Mouse (Mus musculus) monocyte, adult 5-6 weeks (primary cell): ENCODE measurements around the gene Gm11037. TPM values are rescaled to one million over a fixed set of nuclear protein-coding genes. Genes with fewer than 3 reads are reported as not detected.

Source experiments
- ATAC-seq: fragments of 153-309, 156-312 bp; replicated peaks from 2 replicates; pipeline ENCODE4 v1.8.0; 2017; ENCODE audit warnings: mild to moderate bottlenecking; ENCODE audit not compliant: low TSS enrichment, insufficient number of reproducible peaks, severe bottlenecking, poor library complexity, low FRiP score
- total RNA-seq: library from RNA; stranded (forward); fragments of 200-1000, 200-491, 200-594 nt; gene quantifications from 3 replicates; pipeline ENCODE4 v1.2.3, GENCODE M21; 2017

Gene Gm11037
- total RNA-seq, 1 experiment from 2014 or later = not detected

DNA sequence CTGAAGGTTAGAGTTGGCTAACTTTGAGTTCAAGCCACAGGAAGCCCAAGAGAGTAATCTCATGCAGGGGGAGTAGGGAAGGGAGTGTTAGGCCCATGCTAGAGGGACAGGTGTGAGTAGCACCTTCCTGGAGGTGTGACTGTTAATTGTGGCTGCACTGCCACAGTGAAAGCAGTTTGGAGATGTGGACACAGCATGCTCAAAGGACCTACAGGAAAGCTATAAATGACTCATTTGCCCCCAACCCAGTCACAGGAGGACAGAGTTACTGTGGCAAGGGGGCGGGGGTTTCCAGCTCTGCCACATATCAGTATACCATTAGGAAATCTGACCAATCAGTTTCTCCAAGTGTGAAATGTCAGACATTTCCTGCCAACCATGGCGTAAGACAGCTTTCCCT lies 12.2 kb downstream of the Gm11037 start:
- no peak for ATAC-seq

DNA sequence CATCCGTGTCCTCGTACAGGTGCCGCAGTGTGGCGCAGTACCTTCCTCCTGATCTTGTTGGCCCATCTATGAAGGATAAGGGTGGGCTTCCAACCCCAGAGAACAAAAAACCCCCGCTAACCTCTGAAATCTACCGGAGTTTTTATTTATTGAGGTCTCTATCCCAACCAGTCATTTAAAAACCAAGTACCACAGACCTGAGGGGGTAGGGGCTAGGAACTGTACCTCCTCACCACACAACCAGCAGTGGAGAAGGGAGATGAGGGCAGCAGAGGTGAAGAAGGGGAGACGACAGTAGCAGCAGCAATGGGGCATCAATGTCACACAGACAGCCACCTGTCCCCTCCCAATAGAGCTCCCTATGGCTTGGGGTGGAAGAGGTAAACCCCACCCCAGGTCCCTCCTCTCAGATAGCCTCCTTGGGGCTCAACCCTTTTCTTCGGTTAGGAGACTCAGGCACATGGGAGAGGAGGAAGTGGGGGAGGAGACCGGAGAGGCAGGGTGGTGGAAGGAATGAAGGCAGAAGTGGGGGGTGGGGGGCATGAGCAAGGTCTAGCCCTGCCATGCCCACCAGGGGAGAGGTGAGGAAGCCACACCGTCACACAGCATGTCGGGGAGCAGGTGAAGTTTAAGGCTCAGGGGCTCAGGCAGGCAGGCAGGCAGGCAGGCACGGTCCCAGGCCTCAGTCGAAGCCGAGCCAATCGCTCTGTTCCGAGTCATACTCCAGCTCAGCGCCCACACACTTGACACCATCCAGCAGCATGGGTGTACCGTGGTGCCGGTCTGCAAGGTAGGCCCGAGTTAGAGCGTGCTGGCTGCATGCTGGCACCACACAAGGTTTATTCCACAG lies 13.1 kb downstream of the Gm11037 start:
- ATAC-seq = no peak

DNA sequence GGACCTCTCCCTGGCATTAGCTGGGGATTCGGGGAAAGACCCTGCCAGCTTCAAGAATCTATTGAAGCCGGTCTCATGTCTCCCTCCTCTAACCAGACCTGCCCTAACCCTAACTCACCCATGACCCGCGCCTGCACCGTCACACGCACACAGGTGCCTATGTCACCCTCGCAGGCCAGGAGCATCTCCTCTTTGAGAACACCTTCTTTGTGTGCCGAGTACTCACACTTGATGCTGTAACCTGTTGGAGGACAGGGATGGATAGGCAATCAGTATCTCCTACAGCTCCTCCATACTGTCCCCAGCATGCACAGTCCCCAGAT lies 13.7 kb downstream of the Gm11037 start:
- ATAC-seq = no peak

DNA sequence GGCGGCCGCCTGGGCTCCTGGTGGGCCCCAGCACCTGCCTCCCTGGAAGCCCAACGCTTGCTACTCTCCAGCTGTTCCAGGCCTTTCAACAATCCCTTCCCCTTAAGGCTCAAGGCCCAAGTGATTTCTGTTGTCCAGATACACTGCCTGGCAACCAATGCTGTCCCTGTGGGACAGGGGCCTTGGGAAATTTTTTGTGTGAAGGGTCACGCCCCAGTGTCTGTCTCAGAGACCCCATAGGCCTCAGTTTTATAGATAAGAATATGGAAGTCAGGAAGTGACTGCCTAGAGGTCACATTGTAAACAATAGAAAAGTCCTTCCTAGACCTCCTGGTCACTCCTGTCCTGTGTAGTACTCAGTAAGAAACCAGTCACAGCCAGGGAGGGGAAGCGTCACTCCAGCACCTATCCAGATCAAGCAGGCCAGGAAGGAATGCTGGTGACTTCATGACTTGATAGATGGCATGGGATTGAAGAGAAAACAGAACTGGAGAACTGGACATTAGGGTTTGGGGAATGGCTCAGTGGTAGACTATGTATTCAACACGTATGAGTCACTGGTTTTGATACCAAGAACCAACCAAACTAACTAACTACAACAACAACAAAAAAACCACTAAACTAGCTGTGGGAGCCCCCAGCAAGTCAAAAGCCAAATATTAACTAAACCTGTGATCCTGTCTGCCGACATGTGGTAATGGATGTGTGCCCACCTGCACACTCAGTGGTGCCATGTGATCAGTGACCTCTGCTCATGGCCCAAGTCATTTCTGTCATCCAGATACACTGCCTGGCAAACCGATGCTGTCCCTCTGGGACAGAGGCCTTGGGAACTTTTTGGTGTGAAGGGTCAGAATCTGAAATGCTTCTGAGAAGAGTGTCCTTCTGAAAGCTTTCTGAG lies 15.3 kb downstream of the Gm11037 start:
- ATAC-seq = no peak

DNA sequence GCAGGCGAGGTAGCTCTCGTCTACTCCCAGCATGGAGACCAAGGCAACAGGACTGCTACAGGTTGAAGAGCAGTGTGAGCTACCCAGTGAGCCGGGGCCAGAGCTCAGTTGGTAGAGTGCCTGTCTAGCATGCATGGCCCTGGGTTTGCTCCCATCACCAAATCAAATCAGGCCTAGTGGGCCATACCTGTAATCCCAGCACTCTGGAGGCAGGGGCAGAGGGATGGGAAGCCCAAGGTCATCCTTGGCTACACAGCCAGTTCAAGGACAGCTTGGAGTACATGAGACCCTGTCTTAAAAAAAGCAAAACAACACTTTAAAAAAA lies 15.9 kb downstream of the Gm11037 start:
- no peak for ATAC-seq

DNA sequence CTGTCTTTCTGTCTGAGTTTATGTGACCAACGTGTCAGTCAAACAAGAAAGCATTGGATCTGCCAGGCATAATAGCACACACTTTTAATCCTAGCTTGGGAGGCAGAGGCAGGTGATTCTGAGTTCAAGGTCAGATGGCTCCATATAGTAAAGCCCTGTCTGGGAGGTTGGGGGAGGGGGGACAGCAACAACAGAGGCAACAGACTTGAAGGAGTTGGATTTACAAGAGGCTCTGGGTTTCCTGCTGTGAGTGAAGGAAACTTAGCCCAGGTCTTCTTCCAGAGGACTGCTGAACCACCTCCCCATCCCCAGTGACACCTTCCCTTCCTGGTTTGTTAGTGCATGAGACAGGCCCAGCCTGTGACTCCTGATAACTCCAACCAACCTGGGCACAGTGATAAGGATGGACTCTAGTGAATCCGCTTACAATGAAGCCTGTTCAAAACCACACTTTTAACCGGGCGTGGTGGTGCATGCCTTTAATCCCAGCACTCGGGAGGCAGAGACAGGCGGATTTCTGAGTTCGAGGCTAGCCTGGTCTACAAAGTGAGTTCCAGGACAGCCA lies 19.0 kb downstream of the Gm11037 start:
- no peak for ATAC-seq

DNA sequence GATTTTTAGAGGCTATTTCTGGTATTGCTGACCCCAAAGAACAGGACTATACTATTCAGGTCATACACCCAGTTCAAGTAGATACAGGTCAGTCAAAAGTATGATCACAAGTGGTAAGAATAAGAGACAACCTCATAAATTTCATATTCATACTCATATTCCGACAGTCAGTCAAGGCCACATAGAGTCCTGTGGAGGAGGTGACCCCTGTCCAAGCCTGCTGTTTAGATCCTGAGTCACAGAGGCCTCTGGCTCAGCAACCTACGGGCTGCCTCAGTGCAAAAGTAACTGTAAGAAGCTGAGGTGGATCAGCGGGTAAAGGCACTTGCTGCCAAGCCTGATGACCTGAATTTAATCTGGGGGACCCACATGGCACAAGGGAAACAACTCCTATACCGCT lies 20.7 kb downstream of the Gm11037 start:
- ATAC-seq = no peak

DNA sequence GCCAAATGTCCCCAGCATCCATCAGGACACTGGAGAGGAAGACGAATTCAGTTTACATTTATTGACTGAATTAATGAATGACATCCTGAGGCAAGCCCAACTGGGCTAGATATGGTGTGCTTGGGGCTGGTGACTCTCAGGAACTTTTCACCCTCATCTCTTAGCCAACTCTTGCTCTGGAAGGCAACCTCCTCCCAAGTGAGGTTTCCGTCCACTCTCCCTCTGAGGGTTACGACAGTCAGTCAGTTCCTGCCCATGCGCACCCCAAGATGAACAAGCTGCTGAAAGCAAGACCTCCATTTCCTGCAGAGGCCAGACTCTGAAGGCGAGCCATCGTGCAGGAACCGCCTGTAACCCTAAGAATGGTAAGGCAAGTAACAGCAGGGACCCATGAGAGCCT lies 23.7 kb downstream of the Gm11037 start:
- no peak for ATAC-seq

DNA sequence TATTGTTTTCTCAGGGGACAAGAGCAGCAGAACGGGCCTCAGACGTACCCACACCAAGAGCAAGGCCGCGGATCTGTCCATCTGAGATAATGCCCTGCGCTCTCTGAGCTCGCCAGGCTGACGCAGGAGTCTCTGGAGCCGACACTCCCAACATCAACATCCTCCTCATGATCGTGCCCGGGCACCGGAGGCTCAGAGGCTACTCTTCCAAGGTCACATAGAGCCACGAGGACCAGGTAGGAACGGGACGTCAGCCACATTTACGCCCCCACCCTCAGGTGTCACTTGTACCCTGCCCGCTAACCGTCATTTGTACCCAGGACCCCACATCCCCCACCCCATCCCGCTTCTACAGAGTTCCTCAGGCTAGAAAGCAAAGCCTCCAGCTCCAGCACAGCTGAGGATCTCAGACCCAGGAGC lies 26.2 kb downstream of the Gm11037 start:
- 0 out of 2 replicates have a peak, but pooled peaks have one; percentile 7 for ATAC-seq

DNA sequence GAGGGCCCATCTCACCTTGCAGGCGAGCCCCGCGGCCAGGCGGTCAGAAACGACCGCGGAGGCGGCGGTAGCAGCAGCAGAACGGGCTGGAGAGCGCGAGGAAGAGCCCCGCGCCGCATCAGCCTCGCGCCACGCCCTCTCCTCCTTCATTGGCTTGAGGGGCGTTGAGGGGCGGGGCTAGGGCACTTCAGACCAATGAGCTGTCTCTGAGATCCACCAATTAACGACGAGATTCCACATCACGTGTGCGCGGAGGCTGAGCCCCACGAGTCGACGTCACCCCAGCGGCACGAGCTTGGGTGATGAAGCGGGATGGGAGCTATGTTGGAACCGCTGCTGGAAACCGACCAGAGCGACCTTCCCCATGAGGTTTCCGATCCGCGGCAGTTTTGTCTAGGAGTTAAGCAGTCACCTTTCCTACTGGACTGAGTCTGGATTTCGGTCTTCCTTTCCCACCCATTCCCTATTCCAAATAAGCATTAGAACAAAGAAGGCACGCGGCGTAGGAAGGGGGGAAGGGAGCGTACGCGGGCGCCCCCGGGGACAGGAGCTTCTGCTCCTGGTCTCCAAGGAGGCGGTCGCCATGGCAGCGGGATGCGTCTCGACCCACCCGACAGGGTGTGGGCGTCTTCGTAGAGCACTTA lies 26.8 kb downstream of the Gm11037 start, which contains the start of gene 1700037H04Rik:
1700037H04Rik (minus strand) TSS at position 144 of the 644 bp plus-strand sequence.
- ATAC-seq = peak; percentile 100

DNA sequence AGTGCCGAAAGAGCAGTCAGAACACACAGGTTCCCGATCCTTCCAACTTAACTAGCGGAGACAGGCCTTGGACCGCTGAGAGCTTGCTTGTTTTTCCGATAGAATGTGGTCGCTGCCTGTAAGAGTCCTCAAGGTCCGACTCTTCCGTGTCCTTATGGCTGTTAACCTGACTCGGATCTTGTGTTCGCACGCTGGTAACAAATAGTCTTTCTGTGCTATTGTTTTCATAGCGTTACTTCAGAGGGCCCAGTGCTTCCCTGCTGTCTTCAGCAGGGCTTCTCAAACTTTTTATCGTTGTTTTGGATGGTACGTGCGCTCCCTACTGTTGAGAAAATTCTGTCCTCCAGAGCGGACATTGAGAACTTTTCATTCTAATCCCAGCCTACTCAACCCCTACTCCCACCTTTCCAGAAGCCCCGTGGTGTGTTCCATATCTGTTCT lies 27.4 kb downstream of the Gm11037 start:
- ATAC-seq = no peak

DNA sequence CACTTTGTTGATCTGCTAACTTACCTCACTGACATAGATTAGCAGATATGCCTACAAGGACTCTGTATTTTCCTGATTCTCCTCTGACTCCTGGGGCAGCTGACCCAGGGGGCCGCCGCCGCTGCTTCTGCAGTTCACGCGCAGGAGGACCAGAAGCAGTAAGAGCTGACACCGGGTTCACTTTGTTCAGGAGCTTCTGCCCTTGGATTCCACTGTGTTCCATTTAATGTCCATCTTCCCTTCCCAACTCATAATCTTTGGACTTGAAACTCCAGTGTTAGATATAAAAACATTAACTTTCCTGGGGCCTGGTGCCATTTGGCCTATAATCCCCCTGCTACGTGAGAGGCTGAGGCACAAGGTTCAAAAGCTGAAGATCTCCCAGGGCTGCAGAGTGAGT lies 30.6 kb downstream of the Gm11037 start:
- ATAC-seq = no peak

DNA sequence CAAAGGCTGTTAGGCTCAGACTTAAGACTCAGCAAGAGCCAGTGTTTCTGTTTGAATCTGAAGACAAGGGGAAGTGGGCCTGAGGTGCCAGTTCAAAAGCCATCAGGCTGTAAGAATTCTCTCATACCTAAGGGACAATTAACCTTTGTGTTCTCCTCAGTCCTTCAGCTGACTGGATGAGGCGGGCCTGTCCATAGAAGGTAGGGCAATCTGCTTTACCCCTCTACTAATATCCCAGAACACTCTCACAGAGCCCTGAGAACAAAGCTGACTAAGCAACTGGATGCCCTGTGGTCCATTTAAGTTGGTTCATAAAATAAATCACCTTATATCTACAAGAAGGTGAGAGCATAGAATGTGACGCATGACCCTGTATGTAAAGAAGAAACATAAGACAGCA lies 32.9 kb downstream of the Gm11037 start:
- ATAC-seq = no peak

DNA sequence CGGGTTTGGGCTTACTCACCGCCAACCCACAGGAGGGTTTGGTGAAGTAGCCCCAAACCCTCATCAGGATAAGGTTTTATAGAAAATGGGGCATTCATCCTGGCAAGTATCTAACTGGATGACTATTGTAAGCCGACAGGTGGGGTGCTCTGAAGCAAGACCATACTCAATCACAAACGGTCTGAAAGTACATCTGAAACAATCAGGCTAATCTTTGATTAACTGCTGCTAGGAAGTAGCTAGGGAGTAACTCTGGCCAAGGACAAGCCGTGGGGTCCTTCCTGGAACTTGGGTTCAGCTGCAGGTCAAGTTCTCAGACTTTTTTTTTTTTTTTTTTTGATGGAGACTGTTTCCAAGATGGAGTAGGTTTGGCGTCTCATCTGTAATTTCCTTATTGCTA lies 34.7 kb downstream of the Gm11037 start:
- ATAC-seq = no peak

DNA sequence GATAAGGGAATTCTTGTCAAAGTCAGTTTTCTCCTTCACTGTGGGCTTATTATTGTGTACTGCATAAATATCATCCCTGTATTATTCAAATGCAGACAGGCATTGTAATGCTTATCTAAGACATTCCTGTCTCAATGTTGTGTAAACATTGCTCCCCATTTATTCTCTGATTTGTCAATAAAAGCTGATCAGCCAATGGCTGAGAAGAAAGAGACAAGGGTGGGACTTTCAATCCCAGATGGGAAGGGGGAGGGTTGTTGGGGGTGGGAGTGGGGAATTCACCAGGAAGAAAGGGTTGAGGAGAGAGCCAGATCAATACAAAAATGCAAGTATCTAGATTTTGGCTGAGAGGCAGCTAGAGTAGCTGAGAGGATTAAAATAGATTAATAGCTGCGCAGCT lies 35.6 kb downstream of the Gm11037 start:
- ATAC-seq = no peak

DNA sequence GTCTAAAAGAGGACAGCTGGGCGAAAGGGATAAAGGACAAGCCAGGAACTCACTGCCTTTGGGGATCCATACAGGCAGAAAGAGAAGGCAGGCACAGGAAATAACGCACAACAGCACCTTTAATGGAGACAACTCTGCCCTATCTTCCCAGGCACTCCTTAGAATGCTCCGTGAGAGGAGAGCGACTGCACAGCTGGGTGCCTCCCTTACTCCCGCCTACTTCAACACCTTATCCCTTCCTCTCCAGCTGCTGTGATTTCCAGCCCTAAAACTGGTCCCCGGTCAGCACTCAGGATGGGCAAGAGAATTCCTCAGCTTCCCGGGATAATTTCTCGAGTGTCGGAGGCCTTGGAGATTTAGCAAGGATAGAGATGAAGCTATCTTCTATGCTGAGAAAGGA lies 37.6 kb downstream of the Gm11037 start:
- no peak for ATAC-seq

DNA sequence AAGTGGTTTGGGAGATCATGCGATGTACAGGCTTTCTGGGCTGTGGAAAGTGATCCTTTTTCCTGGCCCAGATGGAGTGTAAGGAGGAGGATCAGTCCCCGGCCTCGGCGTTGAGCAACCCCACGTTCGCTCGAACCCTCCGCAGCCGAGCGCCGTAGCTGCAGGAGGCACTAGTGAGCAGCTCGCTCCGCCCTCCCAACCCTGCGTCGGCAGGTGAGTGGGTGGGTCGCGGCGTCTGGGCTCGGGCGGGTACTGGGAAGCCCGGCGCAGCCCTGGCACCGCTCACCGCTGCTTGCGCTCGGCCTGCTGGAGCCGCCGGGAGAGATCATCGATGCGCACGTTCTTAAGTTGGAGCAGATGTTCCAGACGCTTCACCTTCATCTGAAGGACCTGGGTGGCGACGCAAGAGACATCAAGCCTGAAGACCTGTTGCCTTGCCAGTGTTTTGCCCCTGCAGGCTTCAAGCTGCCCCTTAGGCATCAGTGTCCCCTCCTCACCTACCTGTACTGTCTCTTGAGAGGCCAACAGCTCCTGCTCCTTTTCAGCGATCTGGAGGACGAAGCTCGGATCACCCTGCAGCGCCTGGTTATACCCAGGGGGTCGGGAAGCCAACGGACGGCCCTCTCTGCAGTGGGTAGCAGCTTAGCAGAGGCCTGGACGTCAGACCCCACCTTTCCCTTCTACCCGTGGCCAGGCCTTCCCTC lies 38.3 kb downstream of the Gm11037 start:
- no peak for ATAC-seq

DNA sequence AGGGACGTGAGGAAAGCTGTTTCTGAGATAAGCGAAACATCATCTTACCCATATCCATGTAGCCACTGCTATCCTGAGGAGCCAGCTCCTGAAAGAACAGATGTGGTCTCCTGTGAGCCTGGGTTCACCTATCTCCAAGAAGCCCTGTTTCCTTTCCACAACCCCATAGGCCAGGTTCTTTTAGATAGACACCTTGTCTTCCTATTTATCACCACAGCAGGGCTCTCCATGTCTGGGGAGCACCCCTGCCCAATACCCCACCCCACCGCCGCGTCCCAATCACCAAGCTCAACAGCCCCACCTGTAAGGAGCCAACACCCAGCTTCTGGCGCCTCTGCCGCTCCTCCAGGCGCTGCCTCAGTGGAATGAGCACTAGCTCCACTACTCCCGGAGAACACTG lies 39.0 kb downstream of the Gm11037 start:
- ATAC-seq = no peak

DNA sequence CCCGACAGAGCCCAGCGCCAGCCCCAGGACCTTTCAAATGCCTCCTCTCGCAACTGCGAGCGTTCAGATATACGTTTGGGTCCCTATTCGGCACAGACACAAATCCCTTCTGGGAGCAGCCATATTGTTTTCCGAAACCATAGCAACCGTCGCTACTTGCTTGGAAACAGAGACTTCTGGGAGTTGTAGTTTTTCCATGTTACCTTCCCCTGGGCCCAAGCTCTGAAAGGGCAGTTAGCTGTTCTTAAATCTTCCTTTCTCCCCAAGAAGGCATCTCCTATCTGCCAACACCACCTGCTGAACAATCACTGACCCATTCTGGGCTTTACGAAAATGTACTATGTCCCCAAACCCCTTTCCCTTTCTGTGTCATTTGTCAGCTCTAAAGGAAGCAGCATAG lies 41.4 kb downstream of the Gm11037 start:
- peak; percentile 67 for ATAC-seq
